ENCODE assay signal across 9 mouse cellular contexts in the genomic region with DNA sequence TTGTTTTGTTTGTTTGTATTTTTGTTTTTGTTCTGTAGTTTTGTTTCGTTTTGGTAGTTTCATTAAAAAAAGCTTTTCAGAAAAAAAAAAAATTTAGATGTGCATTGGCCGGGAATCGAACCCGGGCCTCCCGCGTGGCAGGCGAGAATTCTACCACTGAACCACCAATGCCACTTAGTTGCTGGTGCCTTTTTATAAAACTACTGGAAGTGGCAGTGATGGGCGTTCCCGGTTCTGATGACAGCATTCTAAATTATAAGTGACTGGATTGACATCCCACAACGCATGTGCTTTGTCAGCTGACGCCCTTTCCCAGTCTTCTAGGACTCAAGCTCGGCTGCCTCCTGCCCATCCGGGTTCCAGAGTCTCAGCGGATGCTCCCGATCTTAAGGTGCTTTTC. TPM values are rescaled to one million over a fixed set of nuclear protein-coding genes. Genes with fewer than 3 reads are reported as not detected.
DNase-seq lines count a peak whose midpoint lies in the region; ATAC-seq and TF ChIP-seq lines count a peak whose summit lies in the region.
"Had no signal": no experiment of that assay in that cellular context is flagged by ENCODE, and none has a peak within 500 bp of the region (broad histone marks: within the 10 kb centered on the region; RNA-seq: fewer than 3 reads in every experiment).

No protein-coding gene starts in this region.

- no peak overlapping the region for H3K27ac ChIP-seq in forebrain, embryonic 14.5 days (ENCODE audit: low read depth, low read length)
- H3K27ac ChIP-seq in hindbrain, embryonic 11.5 days (ENCODE audit: low read depth, low read length): no peak overlapping the region
- H3K27ac ChIP-seq in liver, embryonic 11.5 days (ENCODE audit: low read depth, low read length): no peak overlapping the region

- peak; percentile 55 for DNase-seq in brain, adult 2 months (ENCODE audit: low read depth, low spot score)
- peak; percentile 57 for DNase-seq in forebrain, embryonic 14.5 days (ENCODE audit: low spot score)
- DNase-seq in hindbrain, embryonic 11.5 days (ENCODE audit: low spot score): peak; percentile 49
- peak; percentile 41 for DNase-seq in liver, embryonic 11.5 days (ENCODE audit: low spot score)
- DNase-seq in layer of hippocampus, adult 18-20 months (ENCODE audit: low spot score in 2 of 2): no peak

- no peaks in the 10 kb centered on the region for H3K36me3 ChIP-seq in megakaryocyte, embryonic 14.5 days (replicated peaks; ENCODE audit: low read length)
- H3K36me3 ChIP-seq in forebrain, embryonic 14.5 days (ENCODE audit: control insufficient read depth, insufficient read depth, low read length): peaks cover under 1% of the 10 kb centered on the region; the same call in 1 of the 2 replicates
- no peaks in the 10 kb centered on the region for H3K36me3 ChIP-seq in hindbrain, embryonic 11.5 days (ENCODE audit: control insufficient read depth, insufficient read depth, low read length)
- no peaks in the 10 kb centered on the region for H3K36me3 ChIP-seq in liver, embryonic 11.5 days (ENCODE audit: control insufficient read depth, insufficient read depth, low read length)
- H3K36me3 ChIP-seq in myocyte (ENCODE audit: control insufficient read depth, insufficient read depth): no peaks in the 10 kb centered on the region

- peaks cover 8% of the 10 kb centered on the region for H3K9me3 ChIP-seq in megakaryocyte, embryonic 14.5 days
- H3K9me3 ChIP-seq in forebrain, embryonic 14.5 days (replicated peaks; ENCODE audit: control insufficient read depth, low read length): no peaks in the 10 kb centered on the region
- no peaks in the 10 kb centered on the region for H3K9me3 ChIP-seq in hindbrain, embryonic 11.5 days (ENCODE audit: control insufficient read depth, low read length)
- H3K9me3 ChIP-seq in liver, embryonic 11.5 days (ENCODE audit: control insufficient read depth, low read length): no peaks in the 10 kb centered on the region

- peaks cover 45% of the 10 kb centered on the region for H3K27me3 ChIP-seq in megakaryocyte, embryonic 14.5 days (replicated peaks)
- H3K27me3 ChIP-seq in forebrain, embryonic 14.5 days (replicated peaks; ENCODE audit: control insufficient read depth, insufficient read depth, low read length): no peaks in the 10 kb centered on the region
- H3K27me3 ChIP-seq in hindbrain, embryonic 11.5 days (ENCODE audit: control insufficient read depth, insufficient read depth, low read length): no peaks in the 10 kb centered on the region
- no peaks in the 10 kb centered on the region for H3K27me3 ChIP-seq in liver, embryonic 11.5 days (replicated peaks; ENCODE audit: control insufficient read depth, insufficient read depth, low read length)
- H3K27me3 ChIP-seq in myocyte (ENCODE audit: control insufficient read depth, insufficient read depth, insufficient read length): no peaks in the 10 kb centered on the region

- 0 out of 2 replicates have a peak overlapping the region, but pooled peaks have one; percentile 50 for H3K9ac ChIP-seq in forebrain, embryonic 14.5 days (ENCODE audit: low read length)
- no peak overlapping the region for H3K9ac ChIP-seq in hindbrain, embryonic 11.5 days (ENCODE audit: low read depth, low read length)
- H3K9ac ChIP-seq in liver, embryonic 11.5 days (ENCODE audit: low read depth, low read length): no peak overlapping the region

- H3K4me3 ChIP-seq in megakaryocyte, embryonic 14.5 days (replicated peaks): peak overlapping the region; percentile 90
- peak overlapping the region; percentile 33 for H3K4me3 ChIP-seq in forebrain, embryonic 14.5 days (ENCODE audit: low read depth, low read length)
- H3K4me3 ChIP-seq in hindbrain, embryonic 11.5 days (ENCODE audit: low read depth, low read length): no peak overlapping the region
- H3K4me3 ChIP-seq in liver, embryonic 11.5 days (ENCODE audit: low read depth, low read length): peak overlapping the region; percentile 48
- H3K4me3 ChIP-seq in myocyte: peak overlapping the region; percentile 36

- 9% methylated on average over 15 of the region's 15 CpGs for WGBS in forebrain, embryonic 14.5 days
- 15% methylated on average over 15 of the region's 15 CpGs for WGBS in hindbrain, embryonic 11.5 days
- WGBS in liver, embryonic 11.5 days: 11% methylated on average over 15 of the region's 15 CpGs

- no peak overlapping the region for H3ac ChIP-seq in myocyte (ENCODE audit: control insufficient read depth, insufficient read length)

- H3K4me1 ChIP-seq in megakaryocyte, embryonic 14.5 days: peaks cover 11% of the 10 kb centered on the region
- peaks cover 11% of the 10 kb centered on the region for H3K4me1 ChIP-seq in forebrain, embryonic 14.5 days (ENCODE audit: control insufficient read depth, insufficient read depth, low read length)
- no peaks in the 10 kb centered on the region for H3K4me1 ChIP-seq in hindbrain, embryonic 11.5 days (replicated peaks; ENCODE audit: control insufficient read depth, insufficient read depth, low read length)
- peaks cover 8% of the 10 kb centered on the region; the same call in 1 of the 2 replicates for H3K4me1 ChIP-seq in liver, embryonic 11.5 days (replicated peaks; ENCODE audit: control insufficient read depth, insufficient read depth, low read length)

- no peak for ATAC-seq in megakaryocyte, adult 5-6 weeks (ENCODE audit: poor library complexity, severe bottlenecking)
- ATAC-seq in forebrain, embryonic 14.5 days: peak; percentile 27
- no peak for ATAC-seq in hindbrain, embryonic 11.5 days (ENCODE audit: low FRiP score)
- no peak for ATAC-seq in liver, embryonic 11.5 days (replicated peaks; ENCODE audit: low FRiP score)

- H3K4me2 ChIP-seq in forebrain, embryonic 14.5 days (ENCODE audit: low read length): peak overlapping the region; percentile 70
- peak overlapping the region; percentile 81; the same call in 1 of the 2 replicates for H3K4me2 ChIP-seq in hindbrain, embryonic 11.5 days (replicated peaks; ENCODE audit: low read depth, low read length)
- peak overlapping the region; percentile 76 for H3K4me2 ChIP-seq in liver, embryonic 11.5 days
- H3K4me2 ChIP-seq in myocyte (ENCODE audit: low read depth): peak overlapping the region; percentile 95

- no peak for TF ChIP-seq POLR2A in myocyte (IDR thresholded peaks at IDR 0.05; ENCODE audit: insufficient read length, low read depth)

- no peaks in the 10 kb centered on the region for H3K79me2 ChIP-seq in myocyte (ENCODE audit: control insufficient read depth, insufficient read depth)

TF ChIP-seq in myocyte, 11 proteins besides CTCF, POLR2A, EP300 and RAD21:
- TF ChIP-seq TCF3 (IDR thresholded peaks at IDR 0.05; ENCODE audit: insufficient read length, low read depth) (no peak), POLR2AphosphoS2 (IDR thresholded peaks at IDR 0.05; ENCODE audit: insufficient read length, low read depth) (no peak), E2F4 (IDR thresholded peaks at IDR 0.05; ENCODE audit: insufficient read depth) (no peak), TCF12 (IDR thresholded peaks at IDR 0.05; ENCODE audit: insufficient read depth, poor library complexity, severe bottlenecking) (no peak), MYOG (IDR thresholded peaks at IDR 0.05; ENCODE audit: control insufficient read depth in 1 of 3, insufficient read depth in 1 of 3, insufficient read length in 2 of 3, low read depth in 2 of 3) (no peak), MAX (IDR thresholded peaks at IDR 0.05; ENCODE audit: low read depth) (no peak), USF1 (IDR thresholded peaks at IDR 0.05; ENCODE audit: low read depth) (no peak), CEBPB (IDR thresholded peaks at IDR 0.05; ENCODE audit: insufficient read depth, poor library complexity, severe bottlenecking) (no peak), REST (IDR thresholded peaks at IDR 0.05; ENCODE audit: insufficient read depth, insufficient read length) (no peak), MYOD1 (IDR thresholded peaks at IDR 0.05; ENCODE audit: control insufficient read depth in 1 of 3, insufficient read length in 2 of 3, low read depth in 2 of 3) (no peak), SRF (IDR thresholded peaks at IDR 0.05; ENCODE audit: control insufficient read depth, insufficient read length, low read depth) (no peak)

RNA-seq across cellular contexts. Expression of gene Gm6525, which starts 55.0 kb away (rescaled TPM):
- not detected in 2 replicates for polyA plus RNA-seq in megakaryocyte, embryonic 14.5 days (2012; ENCODE audit: insufficient read depth, low replicate concordance)
- total RNA-seq in megakaryocyte, adult 5-6 weeks (2015): 0.27 TPM in 1 of 2 replicates, not detected in the other
- not detected in 2 replicates for total RNA-seq in megakaryocyte, adult 5-6 weeks (2017)
- 0.87 and 0.97 TPM in 2 replicates for polyA plus RNA-seq in forebrain, embryonic 14.5 days (2014; fragmentation: Nextera tagmentation; extraction: Ambion mirVana)
- 0.99 and 1.6 TPM in 2 replicates for polyA plus RNA-seq in hindbrain, embryonic 11.5 days (2014; fragmentation: Nextera tagmentation; extraction: Ambion mirVana)
- polyA plus RNA-seq in liver, embryonic 11.5 days (2014; fragmentation: Nextera tagmentation; extraction: Ambion mirVana): 0.27 and 0.48 TPM in 2 replicates
- 0.12 TPM for polyA plus RNA-seq in myocyte (2012; fragmentation: generic; extraction: Trizol)
- total RNA-seq in layer of hippocampus, adult 18-20 months (2021): not detected
- total RNA-seq: neutrophil, adult 5-6 weeks had no signal

Comparison
In these comparisons a context has a peak if more than half of its experiments do, and no peak if none do; other contexts are left out.
1. DNase-seq: peak in brain, adult 2 months (single experiment), forebrain, embryonic 14.5 days (single experiment), hindbrain, embryonic 11.5 days (single experiment) and liver, embryonic 11.5 days (single experiment); none in layer of hippocampus, adult 18-20 months (0 of 2).
2. Peak in every context shown above with its lines, with median percentiles within 50 percentile points of each other: H3K4me2 ChIP-seq.